Mouse (Mus musculus) kidney, adult 2 months (tissue): ENCODE results near the gene Prkcg. TPM values are rescaled to one million over a fixed set of nuclear protein-coding genes. Genes with fewer than 3 reads are reported as not detected.

Experiments used
- DNase-seq: peaks from one replicate; pipeline ENCODE4 v3.0.0; 2021
- H3K27ac ChIP-seq: fragments of 200-500 bp; 2 replicates; pipeline ENCODE4 v1.5.1; 2012; ENCODE audit warnings: low read depth, low read length, control low read depth, inconsistent platforms; ENCODE audit not compliant: insufficient read depth
- H3K27me3 ChIP-seq: fragments of 200-500 bp; replicated peaks from 2 replicates; pipeline ENCODE4 v1.6.1; 2012; ENCODE audit warnings: mild to moderate bottlenecking, moderate library complexity, low read length, inconsistent platforms; ENCODE audit not compliant: control insufficient read depth, insufficient read depth
- H3K36me3 ChIP-seq: fragments of 200-500 bp; 2 replicates; pipeline ENCODE4 v1.6.1; 2012; ENCODE audit warnings: mild to moderate bottlenecking, moderate library complexity, low read length, inconsistent platforms; ENCODE audit not compliant: control insufficient read depth, insufficient read depth
- H3K4me1 ChIP-seq: fragments of 200-500 bp; 2 replicates; pipeline ENCODE4 v1.6.1; 2011; ENCODE audit warnings: low read length; ENCODE audit not compliant: control insufficient read depth, insufficient read depth
- H3K4me3 ChIP-seq: fragments of 200-500 bp; 2 replicates; pipeline ENCODE4 v1.5.1; 2011; ENCODE audit warnings: mild to moderate bottlenecking, low read depth, low read length, control low read depth; ENCODE audit not compliant: insufficient read depth
- CTCF ChIP-seq: fragments of 200-500 bp; conservative IDR thresholded peaks from 2 replicates; pipeline ENCODE4 v1.5.1; 2011; ENCODE audit warnings: low read depth, mild to moderate bottlenecking, control low read depth, low read length, moderate library complexity, mixed read lengths; ENCODE audit not compliant: insufficient read depth, insufficient read length
- POLR2A ChIP-seq: fragments of 200-500 bp; IDR thresholded peaks from one replicate; pipeline ENCODE4 v1.6.1; 2011; ENCODE audit warnings: low read depth, low read length, control low read depth
- WGBS: fragments of 180-500 bp; shearing (Covaris S2); methylation state at CpG from one replicate; pipeline ENCODE4 v1.1.7; 2018; 5-methylcytosine and 5-hydroxymethylcytosine counted together
- polyA plus RNA-seq: library from polyadenylated mRNA; depleted of rRNA; stranded (reverse); fragments of >200 nt; gene quantifications from 2 replicates; pipeline ENCODE4 v1.2.3, GENCODE M21; 2012

The Prkcg gene
- polyA plus RNA-seq, 1 experiment = 0.44 TPM

GRCm38 (mm10) chr7:3323826-3324225, 34.8 kb downstream of the Prkcg start:
- H3K4me3 ChIP-seq = no peak overlapping the region
- TF ChIP-seq CTCF (no peak), POLR2A (no peak)
- H3K36me3 ChIP-seq = no peaks in the 10 kb centered on the region
- DNase-seq = no peak
- H3K27ac ChIP-seq = no peak overlapping the region
- no peaks in the 10 kb centered on the region for H3K4me1 ChIP-seq
- 100% methylated on average over 1 of the region's 1 CpGs for WGBS
- H3K27me3 ChIP-seq = no peaks in the 10 kb centered on the region

GRCm38 (mm10) chr7:3327961-3328360, 39.0 kb downstream of the Prkcg start:
- DNase-seq = no peak
- no peaks in the 10 kb centered on the region for H3K27me3 ChIP-seq
- H3K4me1 ChIP-seq = no peaks in the 10 kb centered on the region
- no peaks in the 10 kb centered on the region for H3K36me3 ChIP-seq
- no peak overlapping the region for H3K27ac ChIP-seq
- H3K4me3 ChIP-seq = no peak overlapping the region
- 82% methylated on average over 4 of the region's 4 CpGs for WGBS
- no peak for TF ChIP-seq CTCF
- no peak for TF ChIP-seq POLR2A

DNA sequence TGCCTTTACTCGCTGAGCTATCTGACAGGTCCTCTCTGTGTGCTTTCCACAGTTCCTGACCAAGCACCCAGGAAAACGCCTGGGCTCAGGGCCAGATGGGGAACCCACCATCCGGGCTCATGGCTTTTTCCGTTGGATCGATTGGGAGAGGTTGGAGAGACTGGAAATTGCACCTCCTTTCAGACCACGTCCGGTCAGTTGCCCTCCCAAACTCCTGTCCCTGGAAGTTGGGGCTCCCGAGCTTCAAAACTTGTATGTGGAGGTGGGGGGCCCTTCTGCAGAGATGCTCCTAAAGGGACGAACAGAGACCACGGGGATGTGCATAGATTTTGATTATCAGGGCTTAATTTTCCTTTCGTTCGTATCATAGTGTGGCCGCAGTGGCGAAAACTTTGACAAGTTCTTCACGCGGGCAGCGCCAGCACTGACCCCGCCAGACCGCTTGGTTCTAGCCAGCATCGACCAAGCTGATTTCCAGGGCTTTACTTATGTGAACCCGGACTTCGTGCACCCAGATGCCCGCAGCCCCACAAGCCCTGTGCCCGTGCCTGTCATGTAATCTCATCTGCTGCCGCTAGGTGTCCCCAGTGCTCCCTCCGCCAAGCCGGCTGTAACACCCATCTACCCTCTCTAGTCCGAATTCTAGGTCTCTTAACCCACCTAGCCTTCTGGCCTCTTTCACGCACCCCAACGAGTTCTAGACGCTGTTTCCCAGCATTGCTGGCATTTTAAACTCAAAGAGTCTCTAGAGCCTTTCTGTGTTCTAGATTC, 41.0 kb downstream of the Prkcg start:
- H3K27me3 ChIP-seq = no peaks in the 10 kb centered on the region
- no peak overlapping the region for H3K4me3 ChIP-seq
- no peaks in the 10 kb centered on the region for H3K36me3 ChIP-seq
- H3K27ac ChIP-seq = no peak overlapping the region
- WGBS = 20% methylated on average over 31 of the region's 31 CpGs
- TF ChIP-seq POLR2A (no peak), CTCF (peak; percentile 94)
- DNase-seq = peak; percentile 70
- no peaks in the 10 kb centered on the region for H3K4me1 ChIP-seq

GRCm38 (mm10) chr7:3331171-3331570, 42.2 kb downstream of the Prkcg start:
- Histone ChIP-seq H3K36me3 (no peaks in the 10 kb centered on the region), H3K4me1 (no peaks in the 10 kb centered on the region), H3K4me3 (no peak overlapping the region), H3K27ac (no peak overlapping the region), H3K27me3 (no peaks in the 10 kb centered on the region)
- 43% methylated on average over 6 of the region's 6 CpGs for WGBS
- TF ChIP-seq CTCF = no peak
- TF ChIP-seq POLR2A = no peak
- DNase-seq = no peak

DNA sequence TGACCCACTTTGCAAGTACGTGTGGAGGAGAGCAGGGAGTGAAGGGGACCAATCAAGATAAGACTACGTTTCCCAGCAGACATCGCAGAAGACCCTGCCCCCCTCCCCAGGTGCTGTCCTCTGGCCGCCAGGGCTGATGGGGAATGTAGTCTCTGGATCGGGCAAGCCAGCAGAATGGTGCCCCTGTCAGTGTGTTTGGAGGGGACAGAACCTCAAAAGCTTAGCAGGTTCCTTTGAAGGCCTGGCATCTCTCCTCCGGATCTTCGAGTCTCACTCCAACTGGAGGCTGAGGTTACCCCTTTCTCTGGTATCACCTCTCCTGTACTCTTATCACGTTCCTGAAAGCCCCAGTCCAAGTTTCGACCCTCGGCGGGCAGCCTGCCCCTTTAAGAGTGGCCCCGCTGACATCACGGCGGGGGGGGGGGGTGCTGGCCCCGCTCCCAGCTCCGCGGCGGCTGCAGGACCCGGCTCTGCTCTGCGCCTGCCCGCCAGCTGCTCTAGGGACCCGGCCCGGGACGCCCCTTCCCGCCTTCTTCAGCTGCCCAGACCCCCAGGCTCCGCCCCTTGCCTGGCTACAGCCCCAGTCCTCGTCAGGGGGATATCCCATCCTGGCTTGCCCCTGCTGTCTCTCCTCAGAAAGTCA, 42.7 kb downstream of the Prkcg start:
- WGBS = under 1% methylated on average over 25 of the region's 27 CpGs
- Histone ChIP-seq H3K36me3 (no peaks in the 10 kb centered on the region), H3K27me3 (no peaks in the 10 kb centered on the region), H3K4me3 (peak overlapping the region; percentile 23), H3K27ac (no peak overlapping the region), H3K4me1 (no peaks in the 10 kb centered on the region)
- DNase-seq = peak; percentile 46
- TF ChIP-seq POLR2A (no peak), CTCF (no peak)

DNA sequence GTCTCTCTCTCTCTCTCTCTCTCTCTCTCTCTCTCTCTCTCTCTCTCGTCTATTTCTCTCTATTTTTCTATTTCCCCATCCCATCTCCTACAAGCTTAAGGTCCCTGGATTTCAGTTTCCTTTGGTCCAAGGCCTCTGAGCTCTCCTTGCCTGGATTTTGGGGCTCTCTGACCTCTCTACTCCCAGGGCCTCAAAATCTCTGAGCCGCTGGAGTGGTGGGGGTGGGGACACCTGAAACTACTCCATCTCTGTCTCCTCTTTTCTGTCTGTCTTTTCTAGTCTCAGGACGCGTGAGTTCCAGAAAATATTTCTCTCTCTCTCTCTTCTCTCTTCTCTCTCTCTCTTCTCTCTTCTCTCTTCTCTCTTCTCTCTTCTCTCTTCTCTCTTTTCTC, 43.2 kb downstream of the Prkcg start:
- 1% methylated on average over 4 of the region's 4 CpGs for WGBS
- peak overlapping the region; percentile 23; the same call in 1 of the 2 replicates for H3K4me3 ChIP-seq

More for the DNA sequence above, 43.2 kb downstream of the Prkcg start:
- no peaks in the 10 kb centered on the region for H3K4me1 ChIP-seq
- DNase-seq = no peak
- H3K27ac ChIP-seq = no peak overlapping the region
- no peaks in the 10 kb centered on the region for H3K36me3 ChIP-seq
- H3K27me3 ChIP-seq = no peaks in the 10 kb centered on the region
- TF ChIP-seq POLR2A (no peak), CTCF (no peak)
